Mouse (Mus musculus) mouse embryonic stem cell (cell line): ENCODE data around the gene Kcnmb1.

Experiments used
- in situ Hi-C, 2 experiments: fragments of 300-500 bp; cut with MboI; formaldehyde crosslinking; loops; 1 replicate in 1 of 2; 3 replicates in 1 of 2; pipeline ENCODE4 v1.14.3; 2019 to 2020; ENCODE audit warnings: low sequenced_read_pairs in 2 of 2, low pct_unique_long_range_greater_than_20kb in 1 of 2, mixed read lengths in 1 of 2; ENCODE audit not compliant: unreplicated experiment in 1 of 2

Kcnmb1 gene

DNA sequence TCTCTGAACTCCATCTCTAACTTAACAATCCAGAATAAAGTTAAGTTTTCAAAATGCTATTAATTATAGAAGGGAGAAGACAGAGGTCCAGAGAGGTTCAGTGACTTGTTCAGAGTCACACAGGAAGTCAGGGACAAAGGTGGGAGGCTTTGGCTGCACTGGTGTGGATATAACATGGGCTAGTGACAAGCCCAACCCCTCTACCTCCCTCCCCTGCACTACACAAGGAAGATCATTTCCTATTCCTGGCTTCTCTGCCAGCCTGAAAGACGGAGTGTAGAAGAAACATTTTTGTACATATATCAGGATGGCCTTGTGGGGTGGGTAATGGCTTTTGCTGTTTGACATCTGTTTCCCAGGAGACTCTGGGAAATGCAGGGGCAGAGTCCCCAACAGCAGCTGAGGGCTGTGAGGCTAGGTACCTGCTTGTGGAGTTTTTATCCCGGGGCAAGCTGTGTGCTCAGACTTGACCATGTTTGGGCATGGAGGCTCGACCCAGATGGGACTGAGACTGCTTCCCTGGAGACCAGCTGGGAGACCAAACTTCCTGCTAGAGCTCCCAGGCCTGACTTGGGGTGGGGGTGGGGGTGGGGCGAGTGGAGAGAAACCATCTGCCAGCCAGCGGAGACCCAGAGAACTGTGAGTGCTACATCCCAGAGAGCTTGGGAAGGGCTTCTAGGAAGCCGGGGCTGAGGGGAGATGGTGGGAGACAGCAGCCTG lies at the start of gene Kcnmb1:
TSS of gene Kcnmb1 (plus strand) at position 326 of the 720 bp plus-strand sequence.
- in situ Hi-C loops, result no loop called here

DNA sequence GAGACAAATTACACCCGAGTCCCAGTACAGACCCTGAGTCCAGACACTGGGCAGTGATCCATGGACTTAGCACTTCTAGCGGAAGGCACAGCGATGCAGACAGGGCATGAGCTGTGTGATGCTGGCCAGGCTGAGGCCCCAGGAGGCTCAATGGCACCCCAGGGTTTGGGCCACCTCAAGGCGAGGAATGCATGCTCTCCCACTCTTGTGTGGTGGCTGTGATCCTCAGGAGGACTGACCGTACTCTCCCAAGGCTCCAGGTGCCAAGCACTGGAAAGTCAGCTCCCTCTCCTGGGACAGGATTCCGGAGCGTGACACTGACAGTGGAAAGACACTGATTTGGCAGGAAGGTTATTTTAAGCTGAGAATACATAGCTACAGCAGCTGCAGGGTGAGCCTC lies 49.8 kb upstream of the Kcnmb1 start:
- in situ Hi-C loops, result loop anchor here in 1 of 2 experiments (5.0 kb wide), 1 partner anchor 181 kb away; no protein-coding TSS in a partner anchor

DNA sequence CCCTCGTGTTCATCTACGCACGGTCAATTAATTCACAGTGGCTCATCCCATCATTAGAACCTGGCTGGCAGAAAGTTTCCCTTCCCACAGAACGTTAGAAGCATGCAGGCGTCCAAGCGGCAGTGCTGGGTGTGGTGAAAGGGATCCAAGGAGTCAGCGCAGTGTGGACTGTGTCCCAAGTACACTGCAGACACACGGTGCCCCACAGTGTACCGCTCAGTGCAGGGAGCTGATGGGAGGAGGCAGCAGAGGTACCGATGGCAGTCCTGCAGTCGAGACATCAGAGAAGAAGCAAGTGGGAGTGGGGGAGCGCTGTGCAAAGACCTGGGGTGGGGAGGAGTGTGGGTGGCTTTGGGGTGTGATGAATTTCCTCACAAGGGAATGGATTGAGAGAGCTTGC lies 48.6 kb upstream of the Kcnmb1 start:
- in situ Hi-C loops, result loop anchor here in 1 of 2 experiments (5.0 kb wide), 1 partner anchor 182 kb away; no protein-coding TSS in a partner anchor

DNA sequence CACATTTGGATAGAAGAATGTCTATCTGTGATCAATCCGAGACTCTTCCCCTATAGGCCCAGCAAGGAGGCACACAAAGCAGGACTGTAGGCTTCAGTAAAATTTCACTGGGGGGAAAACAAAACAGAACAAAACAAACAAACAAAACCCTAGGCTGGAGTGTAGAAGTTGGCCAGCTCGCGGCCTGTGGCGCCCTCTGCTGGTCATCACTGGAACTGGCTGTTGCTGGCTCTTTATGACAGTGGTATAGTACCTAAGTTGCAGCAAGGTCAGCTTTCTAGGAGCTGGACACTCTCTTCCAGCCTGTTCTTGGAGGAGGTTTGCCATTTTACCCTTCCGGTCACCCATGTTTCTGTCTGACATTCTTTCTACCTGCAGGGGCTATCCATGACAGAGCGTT lies 45.2 kb upstream of the Kcnmb1 start:
- in situ Hi-C loops, result no loop called here

DNA sequence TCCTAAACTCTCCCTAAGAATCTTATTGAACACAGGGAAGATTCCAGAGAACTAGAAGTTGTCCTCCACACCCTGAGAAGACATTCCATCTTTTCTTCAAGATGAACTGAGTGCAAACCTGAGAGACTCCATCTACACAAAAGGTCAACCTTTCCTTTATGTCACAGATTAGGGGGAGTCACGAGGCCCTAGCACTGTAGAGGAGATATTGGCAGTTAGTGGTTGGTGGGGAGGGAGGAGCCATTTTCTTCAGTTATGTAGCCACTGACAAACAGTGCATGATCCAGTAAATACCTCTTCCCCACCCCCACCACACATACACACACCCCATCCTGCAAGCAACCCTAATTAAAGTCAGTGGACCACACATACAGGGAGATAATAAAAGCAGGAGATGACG lies 44.4 kb upstream of the Kcnmb1 start:
- in situ Hi-C loops, result no loop called here

DNA sequence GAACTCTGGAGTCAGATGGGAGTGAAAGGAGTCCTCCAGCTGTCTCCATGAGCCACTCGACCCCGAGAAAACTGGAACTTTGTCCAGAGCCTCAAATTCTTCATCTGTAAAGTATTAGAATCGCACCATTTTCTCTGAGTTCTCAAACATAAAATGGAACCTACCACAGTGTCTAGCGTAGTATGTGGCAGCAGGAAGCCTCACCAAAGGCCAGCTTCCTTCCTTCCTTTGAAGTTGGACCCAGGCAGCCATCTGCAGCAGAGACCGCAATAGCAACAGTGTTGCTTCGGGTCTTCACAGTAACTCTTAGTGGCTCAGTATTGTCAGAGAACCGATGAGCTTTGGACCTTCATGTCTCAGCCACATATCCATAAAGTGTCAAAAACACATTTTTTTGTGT lies 43.0 kb upstream of the Kcnmb1 start:
- in situ Hi-C loops, result loop anchor here in 1 of 2 experiments (5.0 kb wide), 1 partner anchor 188 kb away; no protein-coding TSS in a partner anchor

DNA sequence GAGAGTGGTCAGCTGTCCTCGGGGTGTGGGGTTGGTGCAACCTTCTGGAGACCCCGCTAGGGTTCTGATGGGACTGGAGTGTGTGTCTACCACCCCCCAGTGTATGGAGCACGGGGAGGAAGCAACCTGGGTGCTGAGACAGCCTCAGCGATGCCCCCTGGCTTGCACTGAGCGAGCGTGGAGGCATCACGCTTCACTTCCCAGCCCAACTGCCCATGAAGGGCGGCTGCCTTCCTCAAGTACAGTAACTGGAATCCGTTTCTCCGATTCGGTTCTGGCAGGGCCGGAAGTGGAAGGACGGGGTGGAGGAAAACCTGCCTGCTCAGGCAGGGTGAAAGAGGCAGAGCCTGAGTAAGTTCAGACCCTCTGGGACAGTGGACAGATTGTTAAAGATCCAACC lies 41.4 kb upstream of the Kcnmb1 start:
- in situ Hi-C loops, result loop anchor here in 1 of 2 experiments (5.0 kb wide), 1 partner anchor 189 kb away; no protein-coding TSS in a partner anchor

DNA sequence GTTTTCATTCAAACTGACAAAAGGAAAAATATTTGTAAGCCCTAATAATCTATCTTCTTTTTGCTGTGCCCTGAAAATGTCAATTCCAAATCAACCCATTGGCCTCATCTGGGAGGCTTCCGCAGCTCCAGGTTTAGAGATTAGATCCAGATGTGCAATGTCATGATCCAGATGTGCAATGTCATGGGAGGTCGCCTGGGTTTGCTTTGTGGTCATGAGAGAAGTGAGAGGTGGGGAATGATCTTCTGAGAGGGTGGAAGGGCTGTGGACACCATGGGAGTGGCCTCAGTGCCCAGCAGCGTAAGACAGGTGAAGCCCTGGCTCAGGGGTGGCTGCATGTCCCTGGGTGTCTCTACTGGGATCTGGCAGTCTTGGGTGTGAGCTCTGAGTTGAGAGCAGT lies 39.8 kb upstream of the Kcnmb1 start:
- in situ Hi-C loops, result loop anchor here in 1 of 2 experiments (5.0 kb wide), 1 partner anchor 191 kb away; no protein-coding TSS in a partner anchor

DNA sequence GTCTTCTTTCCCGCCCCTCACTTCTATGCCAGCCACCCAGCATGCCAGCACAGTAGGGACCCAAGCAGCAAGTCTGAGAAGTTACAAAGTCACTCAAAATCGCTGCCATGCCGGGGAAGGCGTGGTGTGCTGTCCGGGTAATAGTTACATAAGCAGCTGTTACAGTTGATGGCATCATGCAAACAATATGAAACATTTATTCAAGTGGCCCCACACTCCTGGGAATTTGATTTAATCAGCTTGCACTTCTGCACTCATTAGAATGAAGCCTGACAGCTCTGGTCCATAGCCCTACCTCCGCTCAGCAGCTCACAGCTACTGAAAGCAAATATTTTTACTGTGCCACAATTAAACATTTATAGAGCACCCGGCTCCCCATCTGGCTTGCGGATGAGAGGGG lies 37.0 kb upstream of the Kcnmb1 start:
- in situ Hi-C loops, result no loop called here

DNA sequence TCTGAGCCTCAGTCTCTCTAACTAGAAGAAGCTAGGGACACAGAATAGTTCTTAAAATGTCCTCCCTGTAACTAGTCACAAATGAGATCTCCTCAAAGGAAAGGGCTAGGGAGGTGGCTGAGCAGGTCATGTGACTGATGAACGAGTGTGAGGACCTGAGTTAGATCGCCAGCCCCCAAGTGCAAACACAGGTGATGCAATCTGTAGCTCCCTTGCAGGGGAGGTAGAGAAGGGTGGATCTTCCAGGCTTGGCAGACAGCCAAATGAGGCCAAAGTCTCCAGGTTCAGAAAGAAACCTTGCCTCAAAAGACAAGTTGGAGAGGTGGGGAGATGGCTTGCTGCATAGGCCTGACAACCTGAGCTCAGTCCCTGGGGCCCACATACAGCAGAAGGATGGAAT lies 36.3 kb upstream of the Kcnmb1 start:
- in situ Hi-C loops, result no loop called here

DNA sequence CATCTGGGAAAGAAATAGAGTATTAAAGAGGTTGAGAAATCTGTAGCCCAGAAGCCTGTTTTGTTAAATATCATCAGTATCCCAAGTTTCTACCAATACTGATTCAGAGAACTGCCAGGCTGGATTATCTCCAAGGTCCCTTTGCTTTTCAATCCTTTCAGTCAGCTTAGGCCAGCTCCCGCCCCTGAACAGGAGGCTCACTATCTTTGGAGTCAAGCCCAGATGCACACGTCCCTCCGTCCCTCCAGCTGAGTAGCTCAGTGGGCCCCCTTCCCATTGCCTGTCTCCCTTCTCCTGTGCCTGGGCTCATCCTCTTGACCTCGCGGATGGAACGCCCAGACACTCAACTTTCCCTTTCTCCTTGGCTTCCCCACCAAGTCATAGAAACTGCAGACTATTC lies 35.5 kb upstream of the Kcnmb1 start:
- in situ Hi-C loops, result no loop called here

DNA sequence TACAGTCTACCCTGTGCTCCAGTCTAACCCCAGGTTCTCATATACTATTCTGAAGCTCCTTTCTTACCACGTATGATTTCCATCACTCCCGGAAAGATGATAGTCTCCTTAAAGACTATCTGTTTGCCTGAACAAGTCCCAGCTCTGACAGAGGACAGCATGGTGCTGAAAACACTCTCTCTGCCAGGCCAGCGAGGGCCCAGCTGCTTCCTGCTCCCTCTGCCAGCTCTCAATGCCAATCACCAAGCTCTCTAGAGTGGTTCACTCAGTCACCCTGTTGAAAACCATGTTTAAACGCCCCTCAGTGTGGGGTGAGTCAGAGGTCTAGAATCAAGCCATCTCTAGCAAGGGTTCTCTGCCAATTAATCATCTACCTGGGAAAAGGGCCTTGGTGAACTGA lies 35.0 kb upstream of the Kcnmb1 start:
- in situ Hi-C loops, result no loop called here

DNA sequence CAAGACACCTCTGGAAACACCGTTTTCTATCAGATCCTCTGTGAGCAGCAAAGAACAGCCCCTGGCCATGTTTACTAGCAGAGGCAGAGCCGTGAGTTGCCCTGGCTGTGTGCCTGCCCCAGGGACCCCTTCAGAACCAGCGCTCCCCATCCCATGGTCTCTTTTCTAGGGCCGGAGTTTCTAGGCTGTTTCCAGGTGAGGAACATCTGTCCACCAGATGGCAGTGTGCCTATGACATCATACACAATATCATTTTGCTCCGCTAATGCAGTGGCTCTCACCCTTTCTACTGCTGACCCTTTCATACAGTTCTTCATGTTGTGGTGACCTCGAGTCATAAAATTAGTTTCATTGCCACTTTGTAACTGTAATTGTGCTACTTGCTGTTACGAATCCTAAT lies 34.2 kb upstream of the Kcnmb1 start:
- in situ Hi-C loops, result no loop called here

DNA sequence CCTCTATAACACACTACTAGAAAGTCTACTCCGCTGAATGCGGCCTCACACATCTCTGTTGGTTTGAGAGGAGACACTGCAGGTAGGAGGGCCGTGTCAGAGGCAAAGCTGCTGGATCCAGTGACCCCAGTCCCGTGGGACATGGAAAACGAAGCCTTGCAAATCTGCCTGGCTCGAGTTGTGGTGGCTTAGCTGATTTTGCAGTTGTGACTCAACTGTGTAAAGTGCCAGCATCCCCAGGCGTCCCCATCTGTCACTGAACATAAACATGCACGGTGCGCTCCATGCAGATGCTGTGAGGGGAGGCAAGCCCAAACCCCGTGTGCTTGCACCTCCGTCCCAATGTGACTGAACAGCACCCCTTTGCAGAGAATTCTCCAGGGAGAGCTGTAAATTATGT lies 33.4 kb upstream of the Kcnmb1 start:
- in situ Hi-C loops, result no loop called here

DNA sequence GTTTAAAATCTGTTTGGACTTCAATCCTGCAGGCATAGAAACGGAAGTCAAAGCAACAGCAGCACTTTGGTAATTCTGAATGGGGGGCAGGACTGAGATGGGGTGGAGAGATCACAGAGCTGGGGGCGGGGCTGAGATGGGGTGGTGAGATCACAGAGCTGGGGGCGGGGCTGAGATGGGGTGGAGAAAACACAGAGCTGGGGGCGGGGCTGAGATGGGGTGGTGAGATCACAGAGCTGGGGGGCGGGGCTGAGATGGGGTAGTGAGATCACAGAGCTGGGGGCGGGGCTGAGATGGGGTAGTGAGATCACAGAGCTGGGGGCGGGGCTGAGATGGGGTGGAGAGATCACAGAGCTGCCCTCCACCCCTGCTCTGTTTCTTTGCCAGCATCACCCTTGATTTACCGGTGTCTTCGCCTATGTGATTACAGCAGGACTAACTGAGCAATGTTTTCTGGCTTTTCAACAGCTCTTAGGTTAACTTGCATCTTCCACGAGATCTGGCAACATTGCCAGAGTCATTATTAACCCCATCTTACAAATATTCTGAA lies 30.9 kb upstream of the Kcnmb1 start:
- in situ Hi-C loops, result no loop called here

DNA sequence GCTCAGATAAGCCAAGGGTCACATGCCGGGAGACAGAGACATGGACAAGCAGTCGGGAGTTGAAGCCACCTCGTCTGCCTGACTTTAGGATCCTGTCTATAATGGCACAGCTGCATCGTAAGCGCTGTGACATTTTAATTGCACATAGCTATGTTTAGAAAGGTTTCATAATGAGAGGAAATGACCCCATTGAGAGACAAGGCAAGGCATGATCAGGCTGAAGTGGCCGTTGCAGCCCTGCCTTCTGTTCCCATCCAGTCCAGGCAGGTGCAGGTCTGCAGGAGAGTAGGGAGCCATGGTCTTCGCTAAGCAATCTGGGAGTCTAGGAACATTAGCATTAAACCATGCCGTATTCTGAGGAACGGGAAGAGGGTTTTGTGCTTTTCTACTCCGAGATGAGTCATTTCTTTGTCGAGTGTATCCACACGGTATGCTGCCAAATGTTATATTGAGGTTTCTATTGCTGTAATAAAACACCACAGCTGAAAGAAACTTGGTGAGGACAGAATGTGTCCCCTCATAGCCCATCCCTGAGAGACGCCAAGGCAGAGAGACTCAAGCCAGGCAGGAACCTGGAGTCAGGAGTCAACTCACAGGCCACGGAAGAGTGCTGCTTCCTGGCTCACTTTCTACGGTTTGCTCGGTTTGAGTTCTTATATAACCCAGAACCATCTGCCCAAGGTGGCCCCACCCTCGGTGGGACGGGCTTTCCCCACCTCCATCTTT lies 30.3 kb upstream of the Kcnmb1 start:
- in situ Hi-C loops, result no loop called here

DNA sequence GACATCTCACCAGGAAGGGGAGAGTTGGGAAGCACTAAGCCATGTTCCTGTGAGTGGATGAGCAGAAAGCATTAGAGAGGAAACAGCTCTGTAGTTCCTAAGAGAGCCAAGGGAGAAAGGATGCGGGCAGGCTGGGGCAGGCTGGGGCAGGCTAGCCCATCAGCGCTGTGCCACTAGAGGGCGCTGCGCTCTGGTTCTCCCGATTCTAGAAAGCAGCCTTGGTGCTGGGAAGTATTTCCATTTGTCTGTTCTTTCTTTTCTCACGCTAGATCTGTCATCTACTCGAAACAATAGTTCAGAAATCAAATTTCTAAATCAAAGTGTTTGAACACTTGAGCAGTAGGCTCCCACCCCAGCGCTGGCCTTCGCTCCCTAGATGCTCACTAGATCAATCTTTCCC lies 28.5 kb upstream of the Kcnmb1 start:
- in situ Hi-C loops, result no loop called here

DNA sequence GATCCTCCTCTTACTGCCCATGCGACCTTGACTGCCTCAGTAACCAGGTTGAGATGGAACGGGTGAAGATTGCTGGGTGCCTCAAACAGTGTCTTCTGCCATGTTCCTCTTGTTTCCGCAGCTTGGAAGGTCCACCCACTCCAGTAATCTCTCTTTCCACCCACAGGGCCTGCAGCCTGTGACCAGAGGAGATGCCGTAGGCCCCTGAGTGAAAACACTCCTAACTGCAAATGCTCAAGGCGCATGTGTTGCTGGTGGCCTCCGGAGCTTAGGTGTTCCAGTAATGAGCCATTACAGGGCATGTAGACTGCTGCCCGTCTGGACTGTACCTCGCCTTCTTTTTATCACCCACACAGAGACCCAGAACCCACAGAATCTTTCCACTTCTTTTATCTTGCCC lies 25.2 kb upstream of the Kcnmb1 start:
- in situ Hi-C loops, result no loop called here

DNA sequence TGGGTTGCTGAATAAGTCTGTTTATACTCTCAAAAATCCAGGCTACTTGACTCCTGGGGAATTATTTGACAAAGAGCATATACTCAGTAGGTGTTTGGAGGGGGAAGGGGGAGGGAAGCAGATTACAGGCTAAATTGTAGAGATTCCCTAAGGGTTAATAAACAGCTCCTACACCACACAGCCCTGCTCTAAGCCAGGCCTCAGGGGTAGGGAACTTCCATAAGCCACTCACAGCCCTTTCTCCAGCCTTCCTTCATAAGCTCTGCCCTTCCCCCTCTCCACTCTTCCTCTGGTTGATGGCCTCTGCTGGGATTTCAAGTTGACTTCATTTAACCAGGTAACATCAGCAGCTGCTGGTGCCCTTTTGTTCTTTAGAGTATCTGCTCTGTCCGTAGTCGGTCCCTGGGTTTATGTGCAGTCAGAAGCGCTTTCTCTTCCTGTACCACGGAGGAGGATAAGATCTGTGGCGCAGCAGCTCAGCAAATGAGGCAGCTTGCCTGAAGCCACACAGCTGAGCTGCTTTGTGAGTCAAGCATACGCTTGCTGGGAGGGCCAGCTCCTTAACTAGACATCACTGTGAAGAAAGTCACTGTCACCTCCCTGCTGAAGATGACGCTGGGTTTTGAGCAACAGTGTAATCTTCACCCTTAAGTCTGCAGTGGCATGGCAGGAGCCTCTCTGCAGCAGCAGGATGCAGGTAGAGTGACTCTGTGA lies 24.1 kb upstream of the Kcnmb1 start:
- in situ Hi-C loops, result no loop called here
